Mouse (Mus musculus): ENCODE data around the gene Ltbp4. TPM values are rescaled to one million over a fixed set of nuclear protein-coding genes. Genes with fewer than 3 reads are reported as not detected.
A peak's percentile ranks its signal among the peaks of the same experiment; 100 is the strongest.

The Ltbp4 gene
- polyA plus RNA-seq, 1 experiment from 2014 or later = 75.9 TPM

GRCm38 (mm10) chr7:27366082-27366844 lies 28.8 kb upstream of the Ltbp4 start:
- H3K36me3 ChIP-seq = no peaks in the 10 kb centered on the region
- H3K9ac ChIP-seq = no peak overlapping the region
- peaks cover 11% of the 10 kb centered on the region for H3K4me1 ChIP-seq (replicated peaks)
- WGBS = 37% methylated on average over 21 of the region's 21 CpGs
- no peak overlapping the region for H3K4me2 ChIP-seq (replicated peaks)
- H3K9me3 ChIP-seq = no peaks in the 10 kb centered on the region
- peaks cover 74% of the 10 kb centered on the region for H3K27me3 ChIP-seq (replicated peaks)
- H3K27ac ChIP-seq = no peak overlapping the region
- H3K4me3 ChIP-seq (replicated peaks) = no peak overlapping the region
- ATAC-seq = no peak

- no peak overlapping the region for H3K9ac ChIP-seq
- 6% methylated on average over 29 of the region's 29 CpGs for WGBS
- H3K36me3 ChIP-seq = no peaks in the 10 kb centered on the region
- peak overlapping the region; percentile 11; the same call in 1 of the 2 replicates for H3K4me3 ChIP-seq (replicated peaks)
- H3K27me3 ChIP-seq (replicated peaks) = peaks cover 61% of the 10 kb centered on the region
- H3K27ac ChIP-seq = no peak overlapping the region
- peak overlapping the region; percentile 29 for H3K4me2 ChIP-seq (replicated peaks)
- no peak for ATAC-seq
- H3K9me3 ChIP-seq = no peaks in the 10 kb centered on the region
- peaks cover 11% of the 10 kb centered on the region for H3K4me1 ChIP-seq (replicated peaks)
Measured at GRCm38 (mm10) chr7:27364379-27364778, 26.9 kb upstream of the Ltbp4 start.

GRCm38 (mm10) chr7:27361283-27361946 lies 23.9 kb upstream of the Ltbp4 start:
- ATAC-seq = peak; percentile 96
- WGBS = under 1% methylated on average over 52 of the region's 52 CpGs

DNA sequence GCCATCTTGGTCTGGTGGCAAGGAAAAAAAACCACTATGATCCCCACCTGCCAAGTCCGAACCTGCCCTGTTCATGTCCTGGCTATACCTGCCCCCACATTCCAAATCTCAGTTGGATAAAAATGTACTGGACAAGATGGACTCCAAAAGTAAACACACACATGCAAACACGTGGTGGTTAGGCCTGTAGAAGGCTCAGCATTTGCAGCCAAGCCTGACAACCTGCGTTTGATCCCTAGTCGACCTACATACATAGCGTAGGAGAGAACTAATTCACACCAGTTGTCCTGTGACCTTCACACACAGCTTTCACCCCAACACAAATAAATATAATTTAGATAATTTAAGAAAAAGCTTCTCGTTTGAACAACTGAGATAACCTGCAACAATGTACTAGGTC lies 23.3 kb upstream of the Ltbp4 start:
- peak overlapping the region; percentile 5; the same call in 1 of the 2 replicates for H3K4me3 ChIP-seq (replicated peaks)
- H3K4me1 ChIP-seq (replicated peaks) = peaks cover 14% of the 10 kb centered on the region
- H3K4me2 ChIP-seq (replicated peaks) = peak overlapping the region; percentile 92
- WGBS = 53% methylated on average over 6 of the region's 6 CpGs
- H3K27ac ChIP-seq = no peak overlapping the region
- no peaks in the 10 kb centered on the region for H3K9me3 ChIP-seq
- ATAC-seq = no peak
- H3K9ac ChIP-seq = no peak overlapping the region
- no peaks in the 10 kb centered on the region for H3K36me3 ChIP-seq
- peaks cover 27% of the 10 kb centered on the region for H3K27me3 ChIP-seq (replicated peaks)

More at GRCm38 (mm10) chr7:27361283-27361946, 23.9 kb upstream of the Ltbp4 start:
- peak overlapping the region; percentile 92 for H3K4me2 ChIP-seq (replicated peaks)
- no peak overlapping the region for H3K27ac ChIP-seq
- H3K27me3 ChIP-seq (replicated peaks) = peaks cover 34% of the 10 kb centered on the region
- peak overlapping the region; percentile 44 for H3K9ac ChIP-seq
- peak overlapping the region; percentile 46 for H3K4me3 ChIP-seq (replicated peaks)
- H3K4me1 ChIP-seq (replicated peaks) = peaks cover 11% of the 10 kb centered on the region
- no peaks in the 10 kb centered on the region for H3K36me3 ChIP-seq
- no peaks in the 10 kb centered on the region for H3K9me3 ChIP-seq

- H3K27ac ChIP-seq = no peak overlapping the region
- no peaks in the 10 kb centered on the region for H3K9me3 ChIP-seq
- H3K27me3 ChIP-seq (replicated peaks) = peaks cover 18% of the 10 kb centered on the region
- ATAC-seq = no peak
- WGBS = 89% methylated on average over 9 of the region's 9 CpGs
- H3K9ac ChIP-seq = no peak overlapping the region
- H3K36me3 ChIP-seq = no peaks in the 10 kb centered on the region
- no peak overlapping the region for H3K4me3 ChIP-seq (replicated peaks)
- H3K4me2 ChIP-seq (replicated peaks) = no peak overlapping the region
- H3K4me1 ChIP-seq (replicated peaks) = peaks cover 14% of the 10 kb centered on the region
Measured at GRCm38 (mm10) chr7:27359706-27360358, 22.3 kb upstream of the Ltbp4 start.

GRCm38 (mm10) chr7:27359162-27359561 lies 21.7 kb upstream of the Ltbp4 start:
- WGBS = 70% methylated on average over 2 of the region's 2 CpGs
- Histone ChIP-seq H3K4me3 (replicated peaks) (no peak overlapping the region), H3K36me3 (no peaks in the 10 kb centered on the region), H3K9ac (no peak overlapping the region), H3K27ac (no peak overlapping the region), H3K4me1 (replicated peaks) (peaks cover 18% of the 10 kb centered on the region), H3K4me2 (replicated peaks) (no peak overlapping the region), H3K27me3 (replicated peaks) (peaks cover 11% of the 10 kb centered on the region), H3K9me3 (no peaks in the 10 kb centered on the region)
- ATAC-seq = no peak

- Histone ChIP-seq H3K4me2 (replicated peaks) (peak overlapping the region; percentile 82), H3K27ac (peak overlapping the region; percentile 85), H3K9ac (no peak overlapping the region), H3K4me1 (replicated peaks) (peaks cover 18% of the 10 kb centered on the region), H3K4me3 (replicated peaks) (0 out of 2 replicates have a peak overlapping the region, but pooled peaks have one; percentile 74), H3K27me3 (replicated peaks) (0 out of 2 replicates have a peak, but pooled peaks cover 3% of the 10 kb centered on the region), H3K36me3 (no peaks in the 10 kb centered on the region), H3K9me3 (no peaks in the 10 kb centered on the region)
- whole genome bisulfite sequencing = 22% methylated on average over 3 of the region's 3 CpGs
- no peak for ATAC-seq
Measured at GRCm38 (mm10) chr7:27357595-27357978, 20.1 kb upstream of the Ltbp4 start.

- H3K4me2 ChIP-seq (replicated peaks) = peak within 1 kb of the TSS; percentile 82
- H3K9ac ChIP-seq = peak within 1 kb of the TSS; percentile 38
- no peaks in the 10 kb centered on the region for H3K9me3 ChIP-seq
- WGBS = 6% methylated on average over 27 of the region's 27 CpGs
- no peaks in the 10 kb centered on the region for H3K36me3 ChIP-seq
- peaks cover 18% of the 10 kb centered on the region for H3K4me1 ChIP-seq (replicated peaks)
- no peak for ATAC-seq
- H3K4me3 ChIP-seq (replicated peaks) = peak within 1 kb of the TSS; percentile 74
- no peaks in the 10 kb centered on the region for H3K27me3 ChIP-seq (replicated peaks)
- peak within 1 kb of the TSS; percentile 85 for H3K27ac ChIP-seq
Measured at GRCm38 (mm10) chr7:27356861-27357594, 19.5 kb upstream of the Ltbp4 start, which contains the start of gene Gm20479. TSS of gene Gm20479 (minus strand) at chr7:27357419.

DNA sequence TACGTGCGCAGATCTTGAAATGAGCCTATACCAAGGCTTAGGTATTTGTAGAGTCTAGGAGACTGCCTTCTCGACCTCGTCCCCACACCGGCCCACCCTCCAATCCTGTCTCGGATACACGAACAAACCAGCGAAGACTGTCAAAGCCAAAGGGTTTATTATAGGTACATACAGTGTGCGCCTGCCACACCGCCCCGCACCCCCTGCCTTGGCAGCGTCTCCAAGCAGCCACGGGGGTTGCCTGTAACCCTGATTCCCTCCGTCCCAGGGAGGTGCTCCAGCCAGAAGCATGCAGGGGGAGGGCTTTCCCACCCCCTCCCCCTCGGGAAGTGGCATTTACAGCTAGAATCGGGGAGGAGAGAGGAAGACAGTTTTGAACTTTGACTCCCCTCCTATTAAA lies 18.8 kb upstream of the Ltbp4 start:
- Histone ChIP-seq H3K9me3 (no peaks in the 10 kb centered on the region), H3K4me2 (replicated peaks) (peak overlapping the region; percentile 82), H3K27ac (peak overlapping the region; percentile 85), H3K9ac (peak overlapping the region; percentile 38; the same call in 1 of the 2 replicates), H3K4me1 (replicated peaks) (peaks cover 18% of the 10 kb centered on the region), H3K36me3 (no peaks in the 10 kb centered on the region), H3K4me3 (replicated peaks) (peak overlapping the region; percentile 74), H3K27me3 (replicated peaks) (no peaks in the 10 kb centered on the region)
- under 1% methylated on average over 16 of the region's 16 CpGs for WGBS
- ATAC-seq = peak; percentile 39

DNA sequence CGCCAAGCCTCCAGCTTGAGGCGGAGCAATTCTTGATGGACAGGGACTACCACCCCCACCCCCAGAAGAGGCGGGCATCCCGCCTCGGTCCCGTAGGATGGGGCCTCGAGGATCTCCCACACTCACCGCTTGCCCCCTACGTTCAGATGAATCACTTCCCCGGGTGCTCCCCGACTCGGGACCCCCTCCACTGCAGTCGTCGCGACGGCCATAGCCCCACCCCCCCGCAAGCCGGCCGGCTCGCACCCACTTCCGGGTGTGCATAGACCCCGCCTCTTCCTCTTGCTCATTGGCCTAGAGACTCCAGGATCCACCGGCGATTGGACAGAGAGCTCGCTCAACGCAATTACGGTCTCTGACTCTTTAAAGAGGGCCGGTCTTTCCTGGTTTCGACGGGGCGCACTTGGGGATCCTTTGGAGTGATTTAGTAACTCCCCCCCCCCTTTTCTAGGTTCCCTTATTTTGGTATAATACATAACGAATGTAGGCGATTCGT lies 18.3 kb upstream of the Ltbp4 start, which contains the start of gene Shkbp1:
TSS of gene Shkbp1 (minus strand) at position 275 of the 496 bp plus-strand sequence.
- ATAC-seq = peak; percentile 94
- H3K4me3 ChIP-seq (replicated peaks) = peak within 1 kb of the TSS; percentile 74
- H3K9me3 ChIP-seq = no peaks in the 10 kb centered on the region
- no peaks in the 10 kb centered on the region for H3K27me3 ChIP-seq (replicated peaks)
- peaks cover 18% of the 10 kb centered on the region for H3K4me1 ChIP-seq (replicated peaks)
- WGBS = under 1% methylated on average over 34 of the region's 34 CpGs
- peak within 1 kb of the TSS; percentile 82 for H3K4me2 ChIP-seq (replicated peaks)
- H3K36me3 ChIP-seq = no peaks in the 10 kb centered on the region
- peak within 1 kb of the TSS; percentile 57 for H3K9ac ChIP-seq
- H3K27ac ChIP-seq = peak within 1 kb of the TSS; percentile 85

GRCm38 (mm10) chr7:27355261-27355660 lies 17.8 kb upstream of the Ltbp4 start:
- 8% methylated on average over 14 of the region's 14 CpGs for WGBS
- peak overlapping the region; percentile 82 for H3K4me2 ChIP-seq (replicated peaks)
- H3K36me3 ChIP-seq = 0 out of 2 replicates have a peak, but pooled peaks cover 4% of the 10 kb centered on the region
- H3K4me1 ChIP-seq (replicated peaks) = peaks cover 18% of the 10 kb centered on the region
- H3K9ac ChIP-seq = peak overlapping the region; percentile 57
- no peak for ATAC-seq
- peak overlapping the region; percentile 74 for H3K4me3 ChIP-seq (replicated peaks)
- no peaks in the 10 kb centered on the region for H3K27me3 ChIP-seq (replicated peaks)
- H3K27ac ChIP-seq = peak overlapping the region; percentile 40; the same call in 1 of the 2 replicates
- H3K9me3 ChIP-seq = no peaks in the 10 kb centered on the region
